Mouse (Mus musculus): ENCODE measurements at regions not wholly inside any gene's neighbourhood (a gene's known extent, or its start where the extent isn't known, plus 50 kb on each side); places are given as distances from the start of the nearest gene placed in this dataset.

DNA sequence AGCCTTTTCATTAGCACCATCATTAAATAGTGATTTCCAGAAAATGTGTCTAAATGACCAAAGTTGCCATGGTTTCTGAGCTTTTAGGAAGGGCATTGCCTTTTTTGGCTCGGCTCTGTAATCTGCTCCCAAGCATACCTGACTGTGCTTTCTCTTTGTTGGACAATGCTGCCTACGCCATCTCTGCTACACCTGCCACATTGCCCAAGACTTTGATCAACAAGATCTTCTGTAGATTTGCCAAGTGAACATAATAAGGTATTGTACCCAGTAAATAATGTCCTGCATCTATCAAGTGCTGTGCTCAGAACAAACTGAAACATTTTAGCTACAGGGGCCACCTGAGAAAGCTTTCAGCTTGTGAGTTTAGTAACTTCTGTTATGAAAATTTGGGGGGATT, 114.6 kb upstream of the Acsl4 start:
- TF ChIP-seq CTCF (IDR thresholded peaks at IDR 0.05; ENCODE audit: low read depth) (no peak), EP300 (IDR thresholded peaks at IDR 0.05; ENCODE audit: low read depth) (no peak)
